Mouse (Mus musculus) E14TG2a.4 (cell line): Measurements from ENCODE around the gene Gm49318.

Experiments
- H3K27me3 ChIP-seq: 2 replicates; pipeline ENCODE4 v1.6.1; 2014; ENCODE audit warnings: low read length, control low read depth; ENCODE audit not compliant: insufficient read depth
- H3K36me3 ChIP-seq: 2 replicates; pipeline ENCODE4 v1.6.1; 2014; ENCODE audit warnings: low read length, control low read depth; ENCODE audit not compliant: insufficient read depth
- H3K4me1 ChIP-seq: replicated peaks from 2 replicates; pipeline ENCODE4 v1.6.1; 2014; ENCODE audit warnings: low read depth, low read length, control low read depth
- H3K4me3 ChIP-seq: replicated peaks from 2 replicates; pipeline ENCODE4 v1.5.1; 2014; ENCODE audit warnings: mild to moderate bottlenecking, low read length
- H3K9me3 ChIP-seq: 2 replicates; pipeline ENCODE4 v1.6.1; 2014; ENCODE audit warnings: low read length, control low read depth
- CTCF ChIP-seq: conservative IDR thresholded peaks from 2 replicates; pipeline ENCODE4 v1.5.1; 2014; ENCODE audit warnings: low read length
- NANOG ChIP-seq: IDR thresholded peaks from 2 replicates; pipeline ENCODE4 v1.6.1; 2014; ENCODE audit warnings: borderline replicate concordance, low read length, mixed read lengths
- POU5F1 ChIP-seq: IDR thresholded peaks from 2 replicates; pipeline ENCODE4 v1.6.1; 2014; ENCODE audit warnings: low read length, borderline replicate concordance

The Gm49318 gene

GRCm38 (mm10) chr9:21987592-21988342, 83.3 kb downstream of the Gm49318 start:
- peak overlapping the region; percentile 71 for H3K4me3 ChIP-seq
- TF ChIP-seq NANOG (no peak), CTCF (no peak), POU5F1 (no peak)

More at GRCm38 (mm10) chr9:21987592-21988342, 83.3 kb downstream of the Gm49318 start:
- Histone ChIP-seq H3K27me3 (peaks cover 92% of the 10 kb centered on the region), H3K4me1 (peaks cover 53% of the 10 kb centered on the region), H3K36me3 (no peaks in the 10 kb centered on the region), H3K9me3 (no peaks in the 10 kb centered on the region)
